Mouse (Mus musculus) CD8-positive naive resting alpha-beta T cell, adult 2 months (primary cell): ENCODE results near the gene Sh3bgrl.
"Not testable (repeated sequence)": the region's sequence is repeated elsewhere in the genome, so short reads cannot be mapped to it uniquely, and the experiment has no call there.

Experiments
- DNase-seq, 2 experiments: peaks; one replicate each; pipeline ENCODE4 v3.0.0; 2022; ENCODE audit warnings: low read depth in 2 of 2, low spot score in 2 of 2

Gene Sh3bgrl

GRCm38 (mm10) chrX:109095245-109096242 lies at the start of gene Sh3bgrl:
Sh3bgrl (plus strand) TSS chrX:109095365.
- peak; percentile 20 to 41 for DNase-seq

GRCm38 (mm10) chrX:109047773-109048172 lies 47.4 kb upstream of the Sh3bgrl start:
- DNase-seq, result no peak

GRCm38 (mm10) chrX:109071719-109072118 lies 23.4 kb upstream of the Sh3bgrl start:
- no peak for DNase-seq

GRCm38 (mm10) chrX:109075716-109076115 lies 19.4 kb upstream of the Sh3bgrl start:
- no peak for DNase-seq

GRCm38 (mm10) chrX:109076355-109076754 lies 18.8 kb upstream of the Sh3bgrl start:
- no peak for DNase-seq

GRCm38 (mm10) chrX:109079354-109079753 lies 15.8 kb upstream of the Sh3bgrl start:
- DNase-seq, result not testable (repeated sequence)

- DNase-seq, result no peak
Measured at GRCm38 (mm10) chrX:109087073-109087472, 8.1 kb upstream of the Sh3bgrl start.

- DNase-seq, result no peak
Measured at GRCm38 (mm10) chrX:109094800-109095199, 365 bp upstream of the Sh3bgrl start.

GRCm38 (mm10) chrX:109098511-109098910 lies 3.3 kb downstream of the Sh3bgrl start:
- DNase-seq, result no peak

- no peak for DNase-seq
Measured at GRCm38 (mm10) chrX:109100441-109100840, 5.3 kb downstream of the Sh3bgrl start.

- DNase-seq, result no peak
Measured at GRCm38 (mm10) chrX:109108117-109108805, 13.1 kb downstream of the Sh3bgrl start.

- no peak for DNase-seq
Measured at GRCm38 (mm10) chrX:109112885-109113284, 17.7 kb downstream of the Sh3bgrl start.

GRCm38 (mm10) chrX:109113401-109114280 lies 18.5 kb downstream of the Sh3bgrl start:
- DNase-seq, result no peak

GRCm38 (mm10) chrX:109119829-109120826 lies 25.0 kb downstream of the Sh3bgrl start:
- DNase-seq, result no peak

- no peak for DNase-seq
Measured at GRCm38 (mm10) chrX:109121161-109121560, 26.0 kb downstream of the Sh3bgrl start.

GRCm38 (mm10) chrX:109122670-109123069 lies 27.5 kb downstream of the Sh3bgrl start:
- DNase-seq, result no peak

GRCm38 (mm10) chrX:109123762-109124161 lies 28.6 kb downstream of the Sh3bgrl start:
- DNase-seq, result no peak

GRCm38 (mm10) chrX:109126847-109127246 lies 31.7 kb downstream of the Sh3bgrl start:
- no peak for DNase-seq

GRCm38 (mm10) chrX:109127551-109128088 lies 32.5 kb downstream of the Sh3bgrl start:
- DNase-seq, result no peak
